Mouse (Mus musculus): ENCODE results near the gene Taf4. TPM values are rescaled to one million over a fixed set of nuclear protein-coding genes. Genes with fewer than 3 reads are reported as not detected.

Gene Taf4
- total and polyA plus RNA-seq, 3 experiments = 6.3 to 21.8 TPM; not detected in 1

GRCm38 (mm10) chr2:180017632-180018031, 41.2 kb upstream of the Taf4 start:
- H3K27me3 ChIP-seq (ENCODE audit: control insufficient read depth in 1 of 2, insufficient read depth in 2 of 2, low read length in 2 of 2) = peaks cover 10 to 19% of the 10 kb centered on the region in 2 experiments
- H3K79me2 ChIP-seq (ENCODE audit: control insufficient read depth, insufficient read depth, low read length, poor library complexity) = no peaks in the 10 kb centered on the region
- TF ChIP-seq POLR2AphosphoS2 (IDR thresholded peaks at IDR 0.05; ENCODE audit: low read length) (no peak), POLR2A (IDR thresholded peaks at IDR 0.05; ENCODE audit: control insufficient read depth in 1 of 2, insufficient read depth in 1 of 2, low read depth in 1 of 2, low read length in 2 of 2, poor library complexity in 1 of 2) (no peak), TBP (IDR thresholded peaks at IDR 0.05; ENCODE audit: low read depth, low read length) (no peak), EP300 (IDR thresholded peaks at IDR 0.05; ENCODE audit: low read depth in 1 of 2, low read length in 2 of 2) (no peak), MYB (IDR thresholded peaks at IDR 0.05; ENCODE audit: low read depth, low read length) (no peak), CTCF (IDR thresholded peaks at IDR 0.05 in 2 of 3, conservative IDR thresholded peaks at IDR 0.05 in 1 of 3; ENCODE audit: control insufficient read depth in 1 of 3, insufficient read depth in 1 of 3, low read depth in 2 of 3, low read length in 3 of 3, poor library complexity in 1 of 3, severe bottlenecking in 1 of 3) (no peak), NRF1 (IDR thresholded peaks at IDR 0.05; ENCODE audit: insufficient read depth, low read depth, low read length, poor library complexity, severe bottlenecking) (no peak), MYC (IDR thresholded peaks at IDR 0.05; ENCODE audit: low read depth, low read length) (no peak), RCOR1 (IDR thresholded peaks at IDR 0.05; ENCODE audit: low read depth, low read length) (no peak), JUND (IDR thresholded peaks at IDR 0.05; ENCODE audit: low read depth, low read length) (no peak), CHD2 (IDR thresholded peaks at IDR 0.05; ENCODE audit: low read length) (no peak), USF2 (IDR thresholded peaks at IDR 0.05; ENCODE audit: borderline replicate concordance in 1 of 2, insufficient read depth in 1 of 2, low read depth in 1 of 2, low read length in 2 of 2) (no peak), TAL1 (IDR thresholded peaks at IDR 0.05; ENCODE audit: low read length) (no peak), ZMIZ1 (IDR thresholded peaks at IDR 0.05; ENCODE audit: low read depth, low read length) (no peak), MXI1 (IDR thresholded peaks at IDR 0.05; ENCODE audit: low read depth, low read length) (no peak), KAT2A (conservative IDR thresholded peaks at IDR 0.05; ENCODE audit: low read depth, low read length) (no peak)

GRCm38 (mm10) chr2:180013686-180014085, 37.2 kb upstream of the Taf4 start:
- Histone ChIP-seq H3K4me1 (ENCODE audit: control insufficient read depth in 1 of 2, insufficient read depth in 2 of 2, low read length in 2 of 2) (no peaks in the 10 kb centered on the region), H3K9me3 (replicated peaks; ENCODE audit: insufficient read depth, low read length) (no peaks in the 10 kb centered on the region), H3K9ac (ENCODE audit: control insufficient read depth, low read depth, low read length, poor library complexity, severe bottlenecking) (no peak overlapping the region), H3K27me3 (ENCODE audit: control insufficient read depth in 1 of 2, insufficient read depth in 2 of 2, low read length in 2 of 2) (peaks cover 4 to 9% of the 10 kb centered on the region in 2 experiments), H3K79me2 (ENCODE audit: control insufficient read depth, insufficient read depth, low read length, poor library complexity) (no peaks in the 10 kb centered on the region), H3K36me3 (ENCODE audit: control insufficient read depth in 1 of 2, insufficient read depth in 2 of 2, low read length in 2 of 2) (no peaks in the 10 kb centered on the region), H3K27ac (ENCODE audit: control insufficient read depth, low read depth, low read length) (no peak overlapping the region), H3K4me3 (ENCODE audit: control insufficient read depth in 1 of 2, insufficient read depth in 1 of 2, low read depth in 2 of 2, low read length in 2 of 2) (no peak overlapping the region)
- TF ChIP-seq USF1 (IDR thresholded peaks at IDR 0.05; ENCODE audit: low read depth, low read length) (no peak), EP300 (IDR thresholded peaks at IDR 0.05; ENCODE audit: low read depth in 1 of 2, low read length in 2 of 2) (no peak), MAFK (IDR thresholded peaks at IDR 0.05; ENCODE audit: borderline replicate concordance, low read depth, low read length) (no peak), ETS1 (IDR thresholded peaks at IDR 0.05; ENCODE audit: low read depth, low read length) (no peak), POLR2AphosphoS2 (IDR thresholded peaks at IDR 0.05; ENCODE audit: low read length) (no peak), ZKSCAN1 (IDR thresholded peaks at IDR 0.05; ENCODE audit: low read depth, low read length) (no peak), SMC3 (IDR thresholded peaks at IDR 0.05; ENCODE audit: low read depth, low read length) (no peak), SIN3A (IDR thresholded peaks at IDR 0.05; ENCODE audit: low read length) (no peak), NELFE (IDR thresholded peaks at IDR 0.05; ENCODE audit: low read depth, low read length) (no peak), E2F4 (IDR thresholded peaks at IDR 0.05; ENCODE audit: borderline replicate concordance, low read depth, low read length) (no peak), ZMIZ1 (IDR thresholded peaks at IDR 0.05; ENCODE audit: low read depth, low read length) (no peak), GABPA (IDR thresholded peaks at IDR 0.05; ENCODE audit: low read depth, low read length) (no peak), POLR2AphosphoS5 (IDR thresholded peaks at IDR 0.05; ENCODE audit: borderline replicate concordance, low read depth, low read length) (no peak), HCFC1 (IDR thresholded peaks at IDR 0.05; ENCODE audit: low read depth, low read length) (no peak), UBTF (IDR thresholded peaks at IDR 0.05; ENCODE audit: borderline replicate concordance, insufficient read depth, low read depth, low read length) (no peak), TBP (IDR thresholded peaks at IDR 0.05; ENCODE audit: low read depth, low read length) (no peak), BHLHE40 (IDR thresholded peaks at IDR 0.05; ENCODE audit: borderline replicate concordance, low read depth, low read length) (no peak), ZC3H11A (IDR thresholded peaks at IDR 0.05; ENCODE audit: low read depth, low read length) (no peak), RAD21 (IDR thresholded peaks at IDR 0.05; ENCODE audit: low read depth, low read length) (no peak)
- DNase-seq (ENCODE audit: low read depth, low spot score) = no peak

More at GRCm38 (mm10) chr2:180017632-180018031, 41.2 kb upstream of the Taf4 start:
- DNase-seq (ENCODE audit: low read depth, low spot score) = no peak
- Histone ChIP-seq H3K9ac (ENCODE audit: control insufficient read depth, low read depth, low read length, poor library complexity, severe bottlenecking) (no peak overlapping the region), H3K4me1 (ENCODE audit: control insufficient read depth in 1 of 2, insufficient read depth in 2 of 2, low read length in 2 of 2) (no peaks in the 10 kb centered on the region), H3K36me3 (ENCODE audit: control insufficient read depth in 1 of 2, insufficient read depth in 2 of 2, low read length in 2 of 2) (no peaks in the 10 kb centered on the region), H3K9me3 (replicated peaks; ENCODE audit: insufficient read depth, low read length) (no peaks in the 10 kb centered on the region), H3K27ac (ENCODE audit: control insufficient read depth, low read depth, low read length) (no peak overlapping the region), H3K4me3 (ENCODE audit: control insufficient read depth in 1 of 2, insufficient read depth in 1 of 2, low read depth in 2 of 2, low read length in 2 of 2) (no peak overlapping the region)
